Mouse (Mus musculus): ENCODE results near the gene Ptprn. TPM values are rescaled to one million over a fixed set of nuclear protein-coding genes. Genes with fewer than 3 reads are reported as not detected.
A peak's percentile ranks its signal among the peaks of the same experiment; 100 is the strongest.
"Not testable (repeated sequence)": the region's sequence is repeated elsewhere in the genome, so short reads cannot be mapped to it uniquely, and the experiment has no call there.

Gene Ptprn
- total RNA-seq, 2 experiments from 2014 or later = 395 to 416 TPM

DNA sequence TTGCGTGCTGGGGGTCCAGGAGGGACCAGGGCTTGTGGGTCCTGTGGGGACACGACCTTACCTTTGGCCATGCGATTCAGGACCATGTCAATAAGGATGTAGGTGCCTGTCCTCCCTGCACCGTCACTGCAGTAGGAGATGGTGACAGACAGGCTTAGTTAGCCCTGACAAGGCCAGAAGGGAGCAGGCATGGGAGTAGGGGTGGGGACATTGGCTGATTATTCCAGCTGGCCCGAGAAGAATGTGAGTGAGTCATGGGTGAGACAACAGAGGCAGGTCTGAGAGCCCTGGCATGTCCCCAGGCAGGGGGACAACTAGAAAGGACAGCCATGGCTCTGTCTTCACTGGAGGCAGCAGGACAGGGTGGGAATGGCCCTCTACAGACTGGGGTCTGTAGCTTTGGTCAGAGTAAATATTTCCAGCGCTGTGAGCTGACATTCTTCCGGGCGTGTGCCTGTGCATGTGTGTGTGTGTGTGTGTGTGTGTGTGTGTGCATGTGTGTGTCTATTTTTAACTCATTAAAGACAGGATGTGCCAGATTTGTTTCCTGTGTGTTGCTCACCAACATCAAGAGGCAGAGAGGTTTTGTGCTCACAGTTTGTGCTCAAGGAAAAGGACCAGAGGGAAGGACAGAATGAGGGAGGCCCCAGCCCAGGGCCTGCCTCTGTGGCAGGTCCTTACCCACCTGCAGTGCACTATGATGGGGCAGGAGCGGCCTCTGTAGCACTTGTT, 16.1 kb downstream of the Ptprn start:
- Histone ChIP-seq H3K4me3 (no peak overlapping the region), H3K27ac (peak overlapping the region; percentile 82)
- DNase-seq (ENCODE audit: low spot score in 2 of 2) = no peak
- TF ChIP-seq CTCF (conservative IDR thresholded peaks at IDR 0.05) = no peak

DNA sequence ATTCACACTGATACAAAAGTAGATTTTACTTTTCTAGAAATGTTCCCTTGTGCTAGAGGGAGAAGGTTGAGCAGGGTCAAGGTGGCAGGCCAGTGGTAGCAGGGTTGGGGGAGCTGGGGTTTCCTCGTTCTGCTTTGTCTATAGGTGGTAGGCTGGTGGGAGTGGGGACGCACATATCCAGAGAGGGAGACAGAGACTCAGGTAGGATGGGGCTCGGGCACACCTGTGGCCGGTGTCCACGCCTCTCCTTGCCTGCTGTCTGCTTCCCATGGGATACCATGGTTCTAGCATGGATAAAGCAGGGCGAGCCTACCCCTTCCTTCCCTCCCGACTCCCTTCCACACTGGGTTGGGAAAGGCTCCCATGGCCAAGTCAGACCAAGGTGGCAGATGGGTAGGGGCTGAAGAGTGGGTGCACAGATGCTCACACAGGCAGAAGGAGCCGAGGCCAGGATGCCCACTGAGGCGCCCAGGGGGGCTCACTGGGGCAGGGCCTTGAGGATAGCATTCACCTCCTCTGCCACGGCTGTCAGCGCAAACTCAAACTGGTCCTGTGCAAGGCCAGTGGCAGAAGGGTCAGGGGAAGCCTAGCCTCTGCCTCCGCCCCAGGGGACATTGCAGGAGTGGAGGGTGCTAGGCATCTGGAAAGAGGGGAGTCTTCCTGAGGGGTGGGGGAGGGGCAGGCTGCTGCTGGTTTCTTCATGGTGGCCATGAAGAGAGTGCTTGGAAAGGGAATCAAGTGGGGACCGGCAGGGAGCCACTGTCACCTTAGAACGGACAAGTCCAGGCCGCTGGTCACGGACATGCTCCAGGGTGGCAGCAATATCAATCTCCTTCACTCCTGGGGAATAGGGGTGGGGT, 17.0 kb downstream of the Ptprn start:
- peak overlapping the region; percentile 82 for H3K27ac ChIP-seq
- H3K4me3 ChIP-seq = no peak overlapping the region
- TF ChIP-seq CTCF (conservative IDR thresholded peaks at IDR 0.05) = no peak
- no peak for DNase-seq (ENCODE audit: low spot score in 2 of 2)

DNA sequence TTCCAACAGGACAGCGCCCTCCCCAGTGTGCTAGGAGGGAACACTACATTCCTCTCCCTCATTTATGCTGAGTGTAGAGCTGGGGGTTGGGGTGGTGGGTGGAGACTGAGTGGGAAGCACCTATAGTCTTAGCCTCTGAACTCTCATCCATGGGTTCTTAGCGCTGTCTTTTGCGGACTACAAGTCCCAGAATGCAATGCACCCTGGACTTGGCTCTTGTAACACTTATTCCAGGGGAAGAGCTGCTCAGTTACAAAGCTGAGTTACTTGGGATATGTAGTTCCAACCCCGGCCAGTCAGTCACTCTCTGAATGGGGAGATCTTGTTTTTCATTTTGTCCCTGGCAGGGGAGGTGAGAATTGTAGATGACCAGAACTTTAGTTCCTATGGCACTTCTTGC, 19.5 kb downstream of the Ptprn start:
- H3K27ac ChIP-seq = peak overlapping the region; percentile 82; the same call in 1 of the 2 replicates
- peak; percentile 64 to 72 for DNase-seq (ENCODE audit: low spot score in 2 of 2)
- peak; percentile 22; the same call in 1 of the 2 replicates for TF ChIP-seq CTCF (conservative IDR thresholded peaks at IDR 0.05)

DNA sequence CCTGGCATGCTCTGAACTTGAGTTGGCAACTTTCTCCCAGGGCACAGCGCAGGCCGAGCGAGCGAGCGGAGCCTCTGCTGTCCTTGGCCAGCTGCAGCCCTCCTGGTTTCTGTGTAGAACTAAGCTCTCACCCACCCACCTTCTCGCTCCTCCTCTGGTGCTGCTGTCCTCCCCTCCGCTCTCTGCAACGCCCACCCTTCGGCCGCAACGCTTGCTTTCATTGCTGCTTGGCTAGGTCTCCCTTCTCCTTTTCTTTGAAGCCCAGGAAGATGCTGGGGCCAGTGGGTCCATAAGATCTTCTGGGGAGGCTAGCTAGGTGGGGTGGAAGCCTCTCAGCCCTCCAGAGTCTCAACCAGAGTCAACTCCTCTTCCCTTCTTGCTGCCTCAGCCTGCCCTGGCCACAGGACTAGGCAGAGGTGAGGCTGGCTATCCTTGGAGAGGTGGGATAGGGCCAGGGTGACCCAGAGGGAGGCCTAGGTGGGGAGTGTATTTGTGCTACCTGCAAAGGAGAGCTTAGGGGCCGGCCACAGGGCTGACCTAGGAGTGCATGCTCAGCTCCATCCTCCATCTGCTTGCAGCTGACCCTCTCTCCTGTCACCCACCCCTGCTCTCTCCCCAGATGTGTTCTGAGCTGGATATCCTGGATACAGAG, 20.0 kb downstream of the Ptprn start:
- H3K27ac ChIP-seq = peak overlapping the region; percentile 43; the same call in 1 of the 2 replicates
- DNase-seq (ENCODE audit: low spot score in 2 of 2) = no peak
- no peak overlapping the region for H3K4me3 ChIP-seq
- no peak for TF ChIP-seq CTCF (conservative IDR thresholded peaks at IDR 0.05)

More for the DNA sequence above, 19.5 kb downstream of the Ptprn start:
- no peak overlapping the region for H3K4me3 ChIP-seq

DNA sequence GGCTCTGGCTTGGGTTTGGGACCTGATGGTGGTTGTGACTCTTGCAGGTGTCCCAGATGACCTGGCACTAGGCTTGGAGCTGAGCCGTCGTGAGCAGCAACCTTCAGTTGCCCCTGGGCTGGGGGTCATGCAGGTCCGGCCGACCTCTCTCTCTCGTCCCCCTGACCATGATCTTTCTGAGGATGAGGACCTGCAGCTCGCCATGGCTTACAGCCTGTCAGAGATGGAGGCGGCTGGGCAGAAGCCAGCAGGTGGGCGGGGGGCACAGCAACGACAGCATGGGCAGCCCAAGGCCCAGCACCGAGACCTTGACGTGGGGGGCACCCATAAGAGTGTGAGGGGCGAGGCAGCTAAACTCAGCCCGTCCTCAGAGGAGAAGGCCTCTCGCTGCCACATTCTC, 20.9 kb downstream of the Ptprn start:
- H3K4me3 ChIP-seq = no peak overlapping the region
- no peak for DNase-seq (ENCODE audit: low spot score in 2 of 2)
- no peak overlapping the region for H3K27ac ChIP-seq
- no peak for TF ChIP-seq CTCF (conservative IDR thresholded peaks at IDR 0.05)

DNA sequence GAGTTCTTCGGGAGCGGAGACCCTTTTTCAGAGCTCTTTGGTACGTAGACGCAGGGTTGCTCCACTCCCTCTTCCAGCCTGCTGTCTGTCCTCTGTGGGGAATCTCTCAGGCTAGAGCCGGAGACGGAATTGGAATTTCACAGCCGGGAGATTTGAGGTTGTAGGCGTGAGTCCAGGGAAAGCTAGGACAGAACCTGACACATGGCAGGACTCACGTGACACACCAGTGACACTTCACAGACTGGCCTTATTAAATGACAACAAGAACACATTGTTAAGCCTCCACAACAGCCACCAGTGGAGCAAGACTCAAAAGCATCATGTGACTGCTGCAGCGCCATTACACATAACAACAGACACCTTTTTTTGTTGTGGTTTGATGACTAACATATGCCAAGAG, 24.7 kb downstream of the Ptprn start:
- Histone ChIP-seq H3K27ac (peak overlapping the region; percentile 81), H3K4me3 (no peak overlapping the region; the same call in 1 of the 2 replicates)
- TF ChIP-seq CTCF (conservative IDR thresholded peaks at IDR 0.05) = no peak
- DNase-seq (ENCODE audit: low spot score in 2 of 2) = no peak

DNA sequence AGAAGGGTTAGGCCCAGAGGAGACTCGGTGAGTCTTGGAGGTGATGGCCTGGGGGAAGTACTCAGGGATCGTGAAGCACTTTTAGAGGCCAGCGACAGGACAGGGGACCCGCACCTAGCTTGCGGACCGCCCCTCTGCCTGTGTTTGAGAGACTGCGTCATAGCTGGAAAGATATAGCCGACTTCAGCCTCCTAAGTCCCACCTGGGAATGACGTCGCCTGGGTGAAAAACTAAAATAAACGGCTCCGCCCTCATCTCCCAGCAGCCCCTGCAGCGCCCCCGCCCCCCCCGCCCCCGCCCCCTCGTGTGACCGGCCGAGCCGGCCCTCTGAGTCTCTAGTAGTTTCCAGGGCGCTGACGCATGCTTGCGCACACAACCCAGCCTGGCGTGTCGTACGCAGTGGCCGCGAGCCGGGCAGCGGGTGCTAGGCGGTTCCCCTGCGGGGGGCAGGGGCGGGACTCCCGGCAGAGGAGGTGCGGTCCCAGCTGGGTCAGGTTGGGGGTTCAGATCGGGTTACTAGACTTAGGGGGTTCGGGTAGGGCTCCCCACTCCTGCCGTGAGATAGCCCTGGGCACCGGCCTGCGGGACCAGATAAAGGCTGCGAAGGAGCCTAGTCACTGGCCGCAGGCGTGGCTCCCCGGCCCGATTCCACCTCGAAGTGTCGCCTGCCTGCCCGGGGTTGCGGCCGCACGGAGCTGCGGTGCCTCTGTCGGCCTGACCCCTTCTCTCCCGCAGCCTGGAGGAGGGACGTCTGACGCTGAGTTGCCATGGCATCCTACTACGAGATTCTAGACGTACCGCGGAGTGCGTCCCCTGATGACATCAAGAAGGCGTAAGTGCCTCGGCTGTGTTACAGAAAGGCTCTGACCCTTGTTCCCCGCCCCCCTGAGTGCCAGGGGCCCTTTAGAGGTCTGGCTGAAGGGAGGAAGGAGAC, 27.9 kb downstream of the Ptprn start, which contains the start of gene Dnajb2:
Dnajb2 (plus strand) TSS at position 290 of the 934 bp plus-strand sequence.
- DNase-seq (ENCODE audit: low spot score in 2 of 2) = peak; percentile 80 to 81
- peak within 1 kb of the TSS; percentile 97 for H3K4me3 ChIP-seq
- no peak for TF ChIP-seq CTCF (conservative IDR thresholded peaks at IDR 0.05)
- H3K27ac ChIP-seq = peak within 1 kb of the TSS; percentile 100

DNA sequence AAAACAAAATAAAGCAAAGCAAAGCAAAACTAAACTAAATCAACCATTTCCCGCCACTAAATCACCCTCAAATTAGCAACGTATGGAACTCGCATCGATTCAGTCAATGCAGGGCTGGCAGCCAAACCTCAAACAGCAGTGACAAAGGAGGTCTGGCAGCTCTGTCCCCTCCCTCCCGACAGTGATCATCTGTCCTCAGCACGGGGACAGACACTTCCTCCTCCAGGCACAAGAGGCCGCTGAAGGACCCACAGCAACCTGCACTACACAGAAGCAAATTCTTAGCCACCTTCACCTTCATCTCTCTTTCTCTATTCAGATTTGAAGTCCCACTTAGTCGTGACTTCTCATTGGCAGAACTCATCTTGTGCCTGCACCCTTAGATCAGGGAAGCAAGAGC, 29.7 kb downstream of the Ptprn start:
- H3K27ac ChIP-seq = peak overlapping the region; percentile 44; the same call in 1 of the 2 replicates
- peak; percentile 89 for TF ChIP-seq CTCF (conservative IDR thresholded peaks at IDR 0.05)
- no peak overlapping the region for H3K4me3 ChIP-seq
- peak; percentile 64 to 79 for DNase-seq (ENCODE audit: low spot score in 2 of 2)

DNA sequence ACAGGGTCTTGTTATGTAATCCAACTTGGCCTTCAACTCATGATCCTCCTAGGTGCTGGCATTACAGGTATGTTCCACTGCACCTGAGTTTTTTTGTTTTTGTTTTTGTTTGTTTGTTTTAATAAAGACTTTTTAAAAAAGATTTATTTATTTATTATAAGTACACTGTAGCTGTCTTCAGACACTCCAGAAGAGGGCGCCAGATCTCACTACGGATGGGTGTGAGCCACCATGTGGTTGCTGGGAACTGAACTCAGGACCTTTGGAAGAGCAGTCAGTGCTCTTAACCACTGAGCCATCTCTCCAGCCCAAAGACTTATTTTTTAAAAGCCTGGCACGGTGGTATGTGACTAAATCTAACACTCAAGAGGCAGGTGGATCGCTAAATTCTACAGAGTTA, 31.8 kb downstream of the Ptprn start:
- TF ChIP-seq CTCF (conservative IDR thresholded peaks at IDR 0.05) = peak; percentile 57
- H3K27ac ChIP-seq; DNase-seq (ENCODE audit: low spot score in 2 of 2); H3K4me3 ChIP-seq: not testable (repeated sequence)

DNA sequence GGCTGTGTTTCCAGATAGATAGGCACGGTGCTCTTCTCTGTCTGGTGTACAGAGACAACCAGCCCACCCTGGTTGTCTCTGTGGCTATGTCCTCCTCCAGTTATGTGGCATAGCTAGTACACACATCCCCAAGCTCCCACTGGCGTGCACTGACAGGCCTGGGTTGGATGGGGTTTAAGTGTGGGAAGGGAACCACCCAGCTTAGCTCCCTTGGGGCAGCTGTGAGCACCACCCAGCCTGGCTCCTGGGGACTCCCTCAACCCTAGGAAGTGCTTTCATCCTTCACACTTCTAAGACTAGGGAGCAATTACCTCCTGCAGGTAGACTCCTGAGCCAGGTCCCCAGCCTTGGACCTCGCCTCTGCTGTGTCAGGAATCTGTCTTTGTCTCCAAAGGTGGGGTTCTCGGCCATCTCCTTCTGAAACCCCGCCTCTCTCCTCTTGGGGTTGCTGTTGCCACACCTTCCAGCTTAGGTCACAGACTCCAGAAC, 32.6 kb downstream of the Ptprn start, which contains the start of gene A630095N17Rik:
A630095N17Rik (minus strand) TSS at position 439 of the 489 bp plus-strand sequence.
- no peak for TF ChIP-seq CTCF (conservative IDR thresholded peaks at IDR 0.05)
- no peak for DNase-seq (ENCODE audit: low spot score in 2 of 2)
- no peak within 1 kb of the TSS for H3K27ac ChIP-seq
- no peak within 1 kb of the TSS for H3K4me3 ChIP-seq

DNA sequence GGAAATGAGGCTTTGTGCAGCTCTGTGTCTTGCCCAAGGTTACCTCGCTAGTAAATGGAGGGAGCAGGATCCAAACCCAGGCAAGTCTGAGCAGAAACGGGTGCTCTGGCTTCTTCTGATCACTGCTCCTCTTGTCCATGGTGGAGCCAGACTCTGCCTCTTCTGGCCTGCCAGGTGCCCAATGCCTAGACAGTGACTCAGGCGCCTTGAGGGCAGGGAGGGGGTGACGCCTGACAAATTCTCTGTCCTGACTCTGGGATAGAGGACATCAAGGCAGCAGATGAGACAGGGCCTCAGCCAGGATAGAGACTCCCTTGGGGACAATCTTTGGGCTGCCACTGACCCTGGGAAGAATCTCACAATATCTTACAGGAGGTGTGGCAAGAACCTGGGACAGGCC, 33.1 kb downstream of the Ptprn start:
- TF ChIP-seq CTCF (conservative IDR thresholded peaks at IDR 0.05) = no peak
- no peak for DNase-seq (ENCODE audit: low spot score in 2 of 2)
- no peak overlapping the region for H3K27ac ChIP-seq
- no peak overlapping the region for H3K4me3 ChIP-seq

Measured in layer of hippocampus, adult 2 months (tissue).